Mouse (Mus musculus) liver, embryonic 16.5 days (tissue): ENCODE measurements around the gene C1s1. TPM values are rescaled to one million over a fixed set of nuclear protein-coding genes. Genes with fewer than 3 reads are reported as not detected.
"Not testable (repeated sequence)": the region's sequence is repeated elsewhere in the genome, so short reads cannot be mapped to it uniquely, and the experiment has no call there.

Source experiments
- ATAC-seq: fragments of 200-750 bp; cut with Nextera tagmentation; 2 replicates; pipeline ENCODE4 v1.8.0; 2017; ENCODE audit warnings: low read depth, mild to moderate bottlenecking, moderate number of reproducible peaks, moderate library complexity
- H3K27ac ChIP-seq: fragments of 300-500 bp; sonication (generic); 2 replicates; pipeline ENCODE4 v1.5.1; 2014; ENCODE audit warnings: mild to moderate bottlenecking, low read length
- H3K27me3 ChIP-seq: fragments of 300-500 bp; sonication (generic); 2 replicates; pipeline ENCODE4 v1.6.1; 2014; ENCODE audit warnings: low read depth, low read length, mixed read lengths; ENCODE audit not compliant: control insufficient read depth, insufficient read depth
- H3K36me3 ChIP-seq: fragments of 300-500 bp; sonication (generic); 2 replicates; pipeline ENCODE4 v1.6.1; 2014; ENCODE audit warnings: mild to moderate bottlenecking; ENCODE audit not compliant: control insufficient read depth, insufficient read depth
- H3K4me1 ChIP-seq: fragments of 300-500 bp; sonication (generic); 2 replicates; pipeline ENCODE4 v1.6.1; 2014; ENCODE audit warnings: low read depth, low read length, mixed read lengths; ENCODE audit not compliant: control insufficient read depth
- H3K4me2 ChIP-seq: fragments of 300-500 bp; sonication (generic); 2 replicates; pipeline ENCODE4 v1.6.1; 2014; ENCODE audit warnings: low read depth, low read length, mixed read lengths
- H3K4me3 ChIP-seq: fragments of 300-500 bp; sonication (generic); 2 replicates; pipeline ENCODE4 v1.5.1; 2014; ENCODE audit warnings: low read depth, mild to moderate bottlenecking, low read length
- H3K9ac ChIP-seq: fragments of 300-500 bp; sonication (generic); 2 replicates; pipeline ENCODE4 v1.6.1; 2014; ENCODE audit warnings: low read depth, low read length
- H3K9me3 ChIP-seq: fragments of 300-500 bp; sonication (generic); replicated peaks from 2 replicates; pipeline ENCODE4 v1.6.1; 2016; ENCODE audit warnings: low read length; ENCODE audit not compliant: control insufficient read depth
- WGBS: fragments of 180-500 bp; shearing (Covaris S2); extraction: QIAGEN DNeasy Blood & Tissue Kit; methylation state at CpG from one replicate; pipeline ENCODE4 v1.1.7; 2014; ENCODE audit not compliant: insufficient replicate concordance; 5-methylcytosine and 5-hydroxymethylcytosine counted together
- polyA plus RNA-seq: library from polyadenylated mRNA; unstranded; fragments of >200 nt; fragmentation: Nextera tagmentation; extraction: Ambion mirVana; gene quantifications from 2 replicates; pipeline ENCODE4 v1.2.1, GENCODE M21; 2015

The C1s1 gene
- polyA plus RNA-seq, result 75.8 and 79.9 TPM in 2 replicates

DNA sequence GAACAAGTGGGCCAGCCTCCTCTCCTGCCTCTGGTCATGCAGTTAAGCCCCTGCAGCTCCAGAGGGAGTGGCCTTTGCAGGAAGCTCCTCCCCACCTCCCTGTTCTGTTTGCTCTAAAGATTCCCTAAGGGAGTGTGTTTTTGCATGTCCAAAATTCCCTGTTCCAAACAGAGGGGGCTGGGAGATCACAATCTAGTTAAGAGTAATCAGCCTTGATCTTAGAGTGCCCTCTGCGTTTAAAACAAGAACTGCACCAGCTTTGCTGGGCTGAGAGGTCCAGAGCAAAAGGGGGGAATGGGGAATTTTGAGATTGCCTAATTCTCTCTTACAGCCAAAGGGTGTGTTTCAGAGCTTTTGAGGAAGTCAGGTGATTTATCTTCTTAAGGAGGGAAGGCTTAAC is at the start of gene C1s1:
TSS of gene C1s1 (minus strand) at position 76 of the 400 bp plus-strand sequence.
- not testable (repeated sequence) for H3K4me1 ChIP-seq, H3K36me3 ChIP-seq, H3K27me3 ChIP-seq, H3K27ac ChIP-seq, H3K9me3 ChIP-seq
- peak within 1 kb of the TSS; percentile 27 for H3K4me3 ChIP-seq
- 0% methylated on average over 1 of the region's 1 CpGs for WGBS
- peak; percentile 84 for ATAC-seq
- peak within 1 kb of the TSS; percentile 20; the same call in 1 of the 2 replicates for H3K9ac ChIP-seq
- H3K4me2 ChIP-seq, result peak within 1 kb of the TSS; percentile 5; the same call in 1 of the 2 replicates

DNA sequence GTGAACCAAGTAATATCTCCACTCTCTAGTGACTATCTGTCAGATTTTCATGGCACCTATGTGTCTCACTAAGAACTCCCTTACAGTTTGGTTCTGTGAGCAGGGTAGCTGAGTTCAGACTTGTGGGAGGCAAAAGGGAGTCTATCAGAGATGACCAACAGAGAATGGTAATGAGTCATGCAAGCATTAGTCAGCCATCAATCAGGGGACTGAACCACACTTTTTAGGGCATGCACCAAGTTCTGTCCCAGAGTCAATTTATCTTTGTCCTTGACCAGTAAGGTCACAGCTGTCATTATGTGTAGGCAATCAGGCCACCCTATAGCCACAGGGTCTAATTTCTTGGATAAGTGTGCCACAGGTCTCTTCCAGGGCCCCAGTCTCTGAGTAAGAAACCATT is 46.6 kb upstream of the C1s1 start:
- no peaks in the 10 kb centered on the region for H3K9me3 ChIP-seq
- no peak overlapping the region for H3K9ac ChIP-seq
- no peaks in the 10 kb centered on the region for H3K27me3 ChIP-seq
- no peak overlapping the region for H3K4me3 ChIP-seq
- H3K4me2 ChIP-seq, result no peak overlapping the region
- no peaks in the 10 kb centered on the region for H3K36me3 ChIP-seq
- H3K27ac ChIP-seq, result no peak overlapping the region
- ATAC-seq, result no peak
- no peaks in the 10 kb centered on the region for H3K4me1 ChIP-seq

DNA sequence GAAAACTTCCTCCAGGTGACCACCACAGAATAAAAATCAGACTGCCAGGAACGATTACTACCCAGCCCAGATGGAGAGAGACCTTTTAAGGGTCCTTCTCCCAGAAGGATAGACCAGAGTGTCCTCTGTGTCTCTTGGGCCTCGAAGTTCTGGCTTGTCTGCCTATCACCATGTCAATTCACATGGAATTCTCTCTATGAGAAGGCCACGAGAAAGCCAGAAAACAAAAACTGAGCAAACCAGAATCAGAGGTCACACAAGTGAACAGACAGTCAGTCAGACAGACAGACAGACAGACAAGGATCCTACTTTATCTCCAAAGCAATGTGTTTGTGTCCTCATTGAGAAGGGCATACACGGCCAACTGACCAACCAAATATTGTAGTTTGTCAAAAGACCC is 44.1 kb upstream of the C1s1 start:
- no peaks in the 10 kb centered on the region for H3K4me1 ChIP-seq
- no peak overlapping the region for H3K9ac ChIP-seq
- H3K27me3 ChIP-seq, result no peaks in the 10 kb centered on the region
- no peak for ATAC-seq
- no peak overlapping the region for H3K4me2 ChIP-seq
- H3K9me3 ChIP-seq, result no peaks in the 10 kb centered on the region
- H3K36me3 ChIP-seq, result no peaks in the 10 kb centered on the region
- no peak overlapping the region for H3K4me3 ChIP-seq
- H3K27ac ChIP-seq, result no peak overlapping the region
- WGBS, result 43% methylated on average over 4 of the region's 4 CpGs

DNA sequence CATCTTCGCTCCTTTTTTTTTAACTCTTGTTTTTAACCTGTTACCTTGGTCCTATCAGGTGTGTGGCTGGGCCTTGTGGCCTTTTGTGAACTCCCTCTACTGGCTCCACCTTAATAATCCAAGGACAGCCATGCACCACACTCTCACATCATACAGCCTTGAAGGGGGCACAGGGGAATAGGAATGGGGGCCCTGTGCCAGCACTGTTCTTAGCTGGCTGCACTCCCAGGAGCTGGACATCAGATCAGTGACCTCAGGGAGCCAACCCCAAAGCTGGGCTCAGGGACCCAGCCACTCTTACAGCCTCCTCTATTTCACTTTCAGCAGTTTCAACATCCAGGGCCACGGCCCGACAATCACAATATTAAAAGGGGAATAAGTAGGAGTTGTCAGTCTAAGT is 43.6 kb upstream of the C1s1 start:
- H3K27ac ChIP-seq, result no peak overlapping the region

DNA sequence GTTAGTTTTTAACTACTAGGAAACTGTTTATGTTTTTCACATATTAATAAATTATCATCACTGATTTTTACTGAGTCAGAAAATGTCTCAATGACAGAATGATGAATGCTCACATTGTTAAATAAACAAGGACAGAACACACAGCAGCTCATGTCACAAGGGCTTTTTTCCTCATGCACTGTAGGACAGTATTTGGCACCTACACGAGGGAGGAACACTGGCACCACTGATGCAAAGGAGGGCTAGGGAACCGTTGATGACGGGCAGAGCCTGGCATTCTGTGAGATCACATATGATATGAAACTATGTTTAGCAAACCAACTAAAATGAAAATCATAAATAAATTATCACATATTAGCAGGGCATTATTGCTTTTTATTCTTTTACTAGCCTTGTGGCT is 42.8 kb upstream of the C1s1 start:
- Histone ChIP-seq H3K36me3 (no peaks in the 10 kb centered on the region), H3K27ac (no peak overlapping the region), H3K4me1 (no peaks in the 10 kb centered on the region), H3K9ac (no peak overlapping the region), H3K27me3 (no peaks in the 10 kb centered on the region), H3K4me3 (no peak overlapping the region), H3K9me3 (no peaks in the 10 kb centered on the region), H3K4me2 (no peak overlapping the region)
- ATAC-seq, result no peak
- WGBS, result 64% methylated on average over 3 of the region's 3 CpGs

More for the DNA sequence above, 43.6 kb upstream of the C1s1 start:
- no peaks in the 10 kb centered on the region for H3K27me3 ChIP-seq
- H3K4me1 ChIP-seq, result no peaks in the 10 kb centered on the region
- H3K9me3 ChIP-seq, result no peaks in the 10 kb centered on the region
- ATAC-seq, result no peak
- H3K4me3 ChIP-seq, result no peak overlapping the region
- no peaks in the 10 kb centered on the region for H3K36me3 ChIP-seq
- no peak overlapping the region for H3K9ac ChIP-seq
- no peak overlapping the region for H3K4me2 ChIP-seq
- 59% methylated on average over 3 of the region's 3 CpGs for WGBS

DNA sequence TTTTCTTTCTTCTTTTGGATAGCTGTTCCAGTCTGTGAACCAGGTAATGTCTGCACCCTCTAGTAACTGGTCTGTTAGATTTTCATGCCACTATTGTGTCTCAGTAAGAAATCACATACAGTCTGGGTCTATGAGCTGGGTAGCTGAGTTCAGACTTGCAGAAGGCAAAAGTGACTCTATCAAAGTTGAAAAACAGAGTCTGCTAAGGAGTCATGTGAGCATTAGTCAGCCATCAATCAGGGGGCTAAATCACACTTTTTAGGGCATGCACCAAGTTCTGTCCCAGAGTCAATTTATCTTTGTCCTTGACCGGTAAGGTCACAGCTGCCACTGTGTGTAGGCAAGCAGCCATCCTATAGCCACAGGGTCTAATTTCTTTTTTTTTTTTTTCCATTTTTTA is 40.1 kb upstream of the C1s1 start:
- H3K9ac ChIP-seq, result no peak overlapping the region
- H3K4me1 ChIP-seq, result no peaks in the 10 kb centered on the region
- H3K4me3 ChIP-seq, result no peak overlapping the region
- H3K36me3 ChIP-seq, result no peaks in the 10 kb centered on the region
- H3K27me3 ChIP-seq, result no peaks in the 10 kb centered on the region
- H3K4me2 ChIP-seq, result no peak overlapping the region
- WGBS, result 69% methylated on average over 1 of the region's 1 CpGs
- H3K9me3 ChIP-seq, result no peaks in the 10 kb centered on the region
- ATAC-seq, result no peak
- no peak overlapping the region for H3K27ac ChIP-seq

DNA sequence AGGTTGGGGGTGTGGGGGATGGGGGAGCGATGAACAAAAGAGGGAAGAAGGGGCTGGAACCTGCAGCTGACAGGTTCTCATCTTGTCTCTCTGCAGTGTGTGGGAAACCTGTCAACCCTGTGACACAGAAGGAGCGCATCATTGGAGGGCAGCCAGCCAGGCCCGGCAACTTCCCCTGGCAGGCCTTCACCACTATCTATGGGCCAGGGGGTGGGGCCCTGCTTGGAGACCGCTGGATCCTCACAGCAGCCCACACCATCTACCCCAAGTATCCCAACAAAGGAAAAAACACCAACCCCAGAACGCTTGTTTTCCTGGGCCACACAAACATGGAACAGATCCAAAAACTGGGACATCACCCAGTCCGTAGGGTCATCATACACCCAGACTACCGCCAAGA is 38.0 kb upstream of the C1s1 start:
- ATAC-seq, H3K4me2 ChIP-seq, H3K4me1 ChIP-seq, H3K36me3 ChIP-seq, H3K27me3 ChIP-seq, H3K9ac ChIP-seq, H3K4me3 ChIP-seq, H3K27ac ChIP-seq, H3K9me3 ChIP-seq: not testable (repeated sequence)
- 59% methylated on average over 7 of the region's 7 CpGs for WGBS

DNA sequence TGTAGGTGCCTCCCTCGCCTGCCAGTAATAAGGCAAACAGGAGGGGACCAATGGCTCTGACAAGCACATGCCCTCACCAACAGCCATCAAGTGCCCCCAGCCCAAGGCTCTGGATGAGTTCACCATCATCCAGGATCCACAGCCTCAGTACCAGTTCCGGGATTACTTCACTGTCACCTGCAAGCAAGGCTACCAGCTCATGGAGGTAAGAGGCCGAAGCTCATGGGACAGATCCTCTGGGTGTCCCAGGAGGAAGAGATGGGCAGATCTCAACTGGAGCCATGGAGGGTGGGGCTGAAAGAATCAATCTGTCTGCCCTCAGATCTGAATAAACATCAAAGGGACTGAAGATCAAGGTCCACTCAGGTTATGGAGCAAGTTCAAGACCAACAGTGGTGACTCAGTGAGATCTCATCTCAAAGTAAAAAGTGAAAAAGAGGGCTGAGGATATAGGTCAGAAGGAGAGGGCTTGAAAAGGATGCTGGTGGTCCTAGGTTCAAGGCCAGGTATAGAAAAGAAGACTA is 33.1 kb upstream of the C1s1 start:
- H3K4me3 ChIP-seq, H3K4me2 ChIP-seq, H3K4me1 ChIP-seq, ATAC-seq, H3K36me3 ChIP-seq, H3K9me3 ChIP-seq, H3K27me3 ChIP-seq, H3K27ac ChIP-seq, H3K9ac ChIP-seq: not testable (repeated sequence)
- 53% methylated on average over 3 of the region's 3 CpGs for WGBS

DNA sequence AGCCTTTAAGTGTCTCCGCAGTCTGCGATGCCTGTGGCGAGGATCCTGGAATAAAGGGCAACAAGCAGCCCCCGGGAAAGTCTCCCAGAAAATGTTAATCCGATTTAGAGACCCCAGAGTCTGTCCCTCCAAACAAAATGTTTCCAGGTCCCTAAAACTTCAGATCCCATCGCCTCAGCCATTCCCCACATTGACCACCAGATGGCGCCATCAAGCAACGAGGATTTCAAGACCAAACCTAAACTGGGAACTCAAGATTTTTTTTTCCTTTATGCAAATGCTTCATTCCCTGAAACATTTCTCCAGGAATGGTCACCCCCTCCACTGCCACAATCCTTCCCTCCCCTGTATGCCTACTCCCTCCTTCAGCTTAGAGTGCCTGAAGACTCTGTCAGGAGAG is 27.9 kb upstream of the C1s1 start, which contains the start of gene C1rb:
TSS of gene C1rb (plus strand) at position 269 of the 400 bp plus-strand sequence.
- no peak within 1 kb of the TSS for H3K27ac ChIP-seq
- no peaks in the 10 kb centered on the region for H3K9me3 ChIP-seq
- no peaks in the 10 kb centered on the region for H3K36me3 ChIP-seq
- no peaks in the 10 kb centered on the region for H3K4me1 ChIP-seq
- no peak within 1 kb of the TSS for H3K9ac ChIP-seq
- no peak for ATAC-seq
- H3K4me2 ChIP-seq, result no peak within 1 kb of the TSS
- no peak within 1 kb of the TSS for H3K4me3 ChIP-seq
- no peaks in the 10 kb centered on the region for H3K27me3 ChIP-seq
- 3% methylated on average over 8 of the region's 8 CpGs for WGBS
